Mouse (Mus musculus): ENCODE results near the gene Ttn.

Ttn gene

DNA sequence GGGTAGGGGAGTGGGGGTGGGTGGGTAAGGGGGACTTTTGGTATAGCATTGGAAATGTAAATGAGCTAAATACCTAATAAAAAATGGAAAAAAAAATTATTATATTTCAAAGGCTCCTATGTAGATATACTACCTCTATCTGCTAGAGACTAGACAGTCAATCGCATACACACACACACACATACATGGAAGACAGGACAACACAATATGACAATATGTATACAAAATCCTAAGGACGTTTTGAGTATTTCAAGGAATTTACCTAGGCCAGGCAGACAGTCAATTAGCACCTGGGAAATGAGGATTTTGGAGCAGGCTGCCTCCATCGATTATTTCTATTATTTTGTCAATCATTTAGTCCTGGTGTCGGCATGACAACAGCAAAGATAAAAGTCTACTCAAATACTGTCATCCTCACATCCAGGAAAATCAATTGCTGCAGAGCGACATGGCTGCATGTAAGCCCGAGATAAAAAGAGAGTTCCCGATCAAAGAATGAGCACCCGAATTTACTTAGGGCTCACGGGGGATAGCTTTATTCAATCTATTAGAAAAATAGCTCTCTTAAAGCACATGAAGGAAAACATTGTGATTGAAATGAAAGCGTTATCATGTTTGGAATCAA, 20.8 kb downstream of the Ttn start:
- DNase-seq: no peak

DNA sequence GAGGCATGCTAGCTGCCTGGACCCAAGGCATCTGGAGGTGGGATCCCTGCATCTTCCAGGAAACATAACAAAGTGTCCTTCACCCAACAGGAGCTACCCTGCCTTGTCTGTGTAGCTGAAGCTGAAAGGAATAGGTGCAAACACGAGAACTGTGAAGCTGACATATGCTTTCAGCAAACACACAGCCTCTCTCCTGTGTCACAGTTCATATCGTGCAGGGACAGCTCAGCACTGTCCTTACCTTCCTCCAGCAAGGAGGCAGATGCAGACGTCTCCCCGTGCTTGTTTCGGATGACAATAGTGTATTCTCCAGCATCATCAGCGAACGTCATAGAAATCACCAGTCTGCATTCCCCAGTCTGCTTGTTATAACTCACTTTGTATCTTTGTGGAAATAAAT, 32.6 kb downstream of the Ttn start:
- DNase-seq: no peak

DNA sequence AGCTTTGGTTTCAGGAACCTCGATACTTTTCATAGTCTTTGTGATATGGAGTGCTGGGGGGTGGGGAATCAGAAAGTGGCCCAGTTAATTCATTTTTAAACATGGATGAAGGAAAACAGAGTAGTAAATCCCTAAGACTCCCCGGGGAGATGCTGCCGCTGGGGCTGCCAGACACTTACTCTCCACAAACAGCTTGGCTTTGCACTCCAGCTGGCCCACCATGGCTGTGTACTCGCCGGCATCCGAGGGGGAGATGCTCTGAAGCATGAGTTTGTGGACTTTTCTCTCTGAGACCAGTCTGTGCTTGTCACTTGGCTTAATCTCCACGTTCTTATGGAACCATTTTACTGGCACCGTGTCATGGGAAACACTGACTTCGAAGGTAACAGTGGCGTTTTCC, 43.8 kb downstream of the Ttn start:
- no peak for DNase-seq

DNA sequence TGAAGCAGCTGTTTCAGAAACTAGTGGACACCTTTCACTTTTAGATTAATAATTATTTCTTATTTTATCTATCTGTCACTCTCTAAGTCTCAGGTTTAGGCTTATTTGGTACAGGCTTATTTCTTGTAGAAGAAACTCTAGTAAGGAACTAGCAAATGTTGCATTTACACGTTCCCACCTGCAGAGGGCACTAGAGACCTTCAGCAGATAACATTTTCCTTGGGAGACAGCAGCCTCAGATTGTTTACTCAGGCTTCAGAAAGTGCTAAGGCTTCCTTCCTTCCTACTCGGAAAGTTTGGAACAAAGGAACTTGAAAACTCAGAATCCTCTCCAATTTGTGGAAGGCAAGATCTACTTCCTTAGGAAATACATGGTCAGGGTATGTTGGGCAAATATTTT, 52.6 kb downstream of the Ttn start:
- peak; percentile 80 for DNase-seq

DNA sequence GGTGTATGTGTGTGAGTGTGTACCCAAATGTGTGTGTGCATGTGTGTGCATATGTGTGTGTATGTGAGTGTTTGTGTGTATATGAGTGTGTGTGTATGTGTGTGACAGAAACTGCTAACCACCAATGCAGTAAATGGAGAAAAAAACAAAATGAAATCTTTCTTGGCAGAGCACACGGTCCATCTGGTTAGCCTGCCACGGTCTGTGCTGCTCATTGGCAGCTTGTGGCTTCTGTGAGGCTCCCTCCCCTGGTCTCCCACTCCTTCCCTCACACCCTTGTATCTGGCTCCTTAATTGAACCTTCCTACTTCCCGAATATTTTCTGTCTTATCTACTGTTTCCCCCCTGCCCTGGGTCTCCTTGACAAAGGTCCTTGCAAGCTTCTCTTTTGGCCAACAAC, 53.5 kb downstream of the Ttn start:
- no peak for DNase-seq

DNA sequence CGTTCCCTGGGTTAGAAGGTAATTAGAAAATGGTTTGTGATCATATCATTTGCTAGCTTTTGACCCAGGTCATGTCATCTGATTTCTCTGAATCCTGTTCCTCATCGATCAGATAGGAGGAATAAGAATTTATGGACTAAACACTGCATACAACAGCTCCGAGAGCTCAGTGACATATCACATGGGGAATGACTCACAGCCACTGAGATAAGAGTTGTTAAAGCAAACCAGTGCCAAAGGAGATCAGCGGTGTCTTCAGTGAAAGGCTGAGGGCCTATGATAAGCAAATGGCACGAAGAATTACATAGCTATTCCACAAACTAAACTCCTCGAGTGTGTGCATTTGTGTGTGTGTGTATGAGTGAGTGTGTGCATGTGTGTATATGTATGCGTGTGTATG, 54.0 kb downstream of the Ttn start:
- DNase-seq: no peak

DNA sequence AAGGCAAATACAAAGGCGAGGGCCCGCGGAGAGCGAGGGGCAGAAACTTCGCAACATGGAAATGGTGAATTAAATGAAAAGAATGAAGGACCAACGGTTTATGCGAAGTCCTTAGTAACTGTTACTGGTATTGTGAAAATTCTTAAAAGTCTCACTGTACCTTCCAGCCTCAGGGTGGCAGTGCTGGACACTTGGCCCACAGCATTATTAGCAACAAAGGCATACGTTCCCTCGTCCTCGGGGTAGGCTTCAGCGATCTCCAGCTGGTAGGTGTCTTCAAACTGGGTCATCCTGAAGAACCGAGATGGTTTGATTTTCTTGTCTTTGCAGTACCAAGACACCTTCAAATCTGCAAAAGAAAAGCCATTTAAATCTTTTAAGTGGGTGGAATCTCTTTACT, 55.4 kb downstream of the Ttn start:
- DNase-seq: peak; percentile 7

DNA sequence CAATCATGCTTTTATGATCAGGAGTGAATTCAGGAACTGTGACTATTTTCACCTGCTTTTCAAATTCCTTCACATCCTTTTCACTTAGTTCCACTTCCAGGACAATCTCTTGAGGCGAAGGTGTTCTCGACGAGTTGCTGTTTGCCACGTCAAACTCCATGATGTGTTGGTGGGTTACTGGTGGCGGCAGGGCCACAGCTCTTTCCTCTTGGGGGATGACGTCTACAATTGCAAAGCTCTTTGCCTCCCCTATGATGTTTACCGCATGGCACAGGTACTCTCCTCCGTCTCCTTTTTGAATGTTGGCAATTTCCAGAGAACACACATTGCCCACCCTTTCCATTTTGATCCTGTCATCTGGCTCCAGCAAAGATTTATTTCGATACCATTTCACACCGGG, 67.4 kb downstream of the Ttn start:
- no peak for DNase-seq

DNA sequence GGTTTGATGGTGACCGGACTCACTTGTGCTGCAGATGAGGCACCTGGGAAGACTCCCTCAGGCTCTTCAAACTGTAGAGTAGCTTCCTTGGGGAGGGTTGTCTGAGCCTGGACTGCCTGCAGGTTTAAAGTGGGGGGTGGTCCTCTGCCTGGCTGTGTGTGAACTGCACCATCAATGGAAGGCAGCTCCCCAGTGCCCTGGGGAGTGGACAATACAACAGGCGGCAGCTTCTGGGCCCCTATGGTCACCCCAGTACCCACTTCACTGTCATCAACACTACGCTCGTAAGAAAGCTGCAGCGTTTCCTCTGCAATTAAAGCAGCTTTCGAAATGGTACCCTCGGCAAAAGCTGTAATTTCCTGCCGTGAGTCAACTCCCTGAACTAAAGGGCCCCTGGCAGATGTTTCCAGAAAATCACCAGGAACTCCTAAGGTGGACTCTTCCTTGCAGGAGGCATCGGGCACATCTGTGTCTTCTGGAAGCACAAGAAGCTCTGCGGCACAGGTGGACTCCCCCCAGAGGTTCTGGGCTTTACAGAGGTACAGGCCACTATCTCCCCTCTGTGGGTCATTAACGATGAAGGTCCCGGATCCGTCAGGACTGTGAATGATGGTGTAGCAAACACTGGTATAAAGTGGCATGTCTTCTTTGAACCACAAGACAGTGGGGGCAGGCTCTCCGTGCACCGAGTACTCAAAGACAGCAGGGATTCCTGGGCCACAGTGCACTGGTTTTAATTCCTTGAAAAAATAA, 73.5 kb downstream of the Ttn start:
- no peak for DNase-seq

DNA sequence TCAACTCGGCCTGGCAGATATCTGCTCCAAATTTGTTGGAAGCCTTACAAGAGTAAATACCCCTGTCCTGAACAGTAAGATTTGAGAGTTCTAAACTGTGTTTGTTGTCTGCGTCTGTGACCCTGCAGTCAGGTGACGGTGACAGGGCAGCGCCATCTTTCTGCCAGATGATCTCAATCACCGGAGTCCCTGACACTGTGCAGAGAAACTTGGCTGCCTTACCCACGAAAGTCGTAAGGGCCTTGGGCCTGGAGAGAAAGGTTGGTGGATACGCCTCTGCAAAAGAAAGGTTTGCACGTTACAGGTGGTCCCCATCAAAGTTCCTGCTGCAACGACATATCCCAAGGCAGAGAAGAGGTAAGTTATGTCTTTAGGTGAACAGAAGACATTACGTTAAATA, 79.0 kb downstream of the Ttn start:
- no peak for DNase-seq

DNA sequence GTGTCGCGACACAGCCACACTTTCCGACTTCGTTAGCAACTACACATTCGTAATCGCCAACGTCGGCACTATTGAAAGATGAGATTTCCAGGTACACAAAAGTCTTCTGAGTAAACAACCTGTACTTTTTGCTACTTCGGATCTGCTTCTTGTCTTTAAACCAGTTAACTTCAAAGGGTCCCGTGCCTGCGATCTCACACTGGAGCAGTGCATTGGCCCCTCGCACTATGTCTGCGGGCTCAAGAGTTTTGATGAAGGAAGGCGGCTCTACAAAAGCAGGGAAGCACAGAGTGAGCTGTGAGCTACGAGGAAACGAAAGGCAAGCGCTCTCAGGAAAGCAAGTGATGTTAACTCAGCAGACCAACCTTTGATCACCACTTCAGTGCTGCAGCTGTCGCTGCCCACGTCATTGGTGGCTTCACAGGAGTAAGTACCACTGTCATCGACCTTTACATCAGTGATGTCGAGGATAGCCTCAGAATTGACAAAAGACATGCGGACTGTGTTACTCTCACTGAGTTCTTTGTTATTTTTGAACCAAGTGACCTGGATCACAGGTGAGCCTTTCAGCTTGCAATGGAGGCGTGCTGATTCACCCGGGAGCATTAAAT, 80.8 kb downstream of the Ttn start:
- no peak for DNase-seq

DNA sequence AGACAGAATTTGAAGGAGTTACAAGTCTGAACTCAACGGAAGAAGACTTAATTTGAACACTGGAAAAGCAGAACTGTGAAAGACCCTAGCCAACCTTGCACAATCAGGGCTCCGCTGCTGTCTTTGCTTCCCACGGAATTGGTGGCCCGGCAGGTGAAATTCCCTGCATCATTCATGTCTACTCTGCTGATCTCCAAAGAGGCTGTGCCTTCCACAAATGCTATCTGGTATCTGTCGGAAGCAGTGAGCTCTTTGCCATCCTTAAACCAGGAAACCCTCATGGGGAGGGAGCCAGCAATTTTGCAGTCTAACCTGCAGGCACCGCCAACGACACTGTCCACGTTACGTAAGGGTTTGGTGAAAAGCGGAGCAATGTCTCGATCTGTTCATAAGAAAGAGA, 82.5 kb downstream of the Ttn start:
- DNase-seq: no peak

DNA sequence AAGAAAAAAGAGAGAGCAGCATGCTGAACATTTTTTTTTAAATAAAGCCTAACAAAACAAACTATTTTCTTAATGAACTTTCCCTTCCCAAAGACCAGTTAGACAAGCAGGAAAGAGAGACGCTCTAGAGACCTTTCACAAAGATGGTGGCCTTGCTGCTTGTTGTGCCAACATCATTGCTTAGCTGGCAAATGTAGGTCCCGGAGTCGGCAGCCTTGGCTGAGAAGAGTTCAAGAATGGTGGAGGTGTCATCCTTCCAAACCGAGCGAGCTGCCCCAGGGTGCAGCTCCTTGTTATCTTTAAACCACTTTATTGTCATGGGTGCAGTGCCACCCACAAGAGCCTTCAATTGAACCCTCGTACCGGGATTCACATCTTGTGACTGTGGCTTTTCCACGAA, 85.4 kb downstream of the Ttn start:
- no peak for DNase-seq

DNA sequence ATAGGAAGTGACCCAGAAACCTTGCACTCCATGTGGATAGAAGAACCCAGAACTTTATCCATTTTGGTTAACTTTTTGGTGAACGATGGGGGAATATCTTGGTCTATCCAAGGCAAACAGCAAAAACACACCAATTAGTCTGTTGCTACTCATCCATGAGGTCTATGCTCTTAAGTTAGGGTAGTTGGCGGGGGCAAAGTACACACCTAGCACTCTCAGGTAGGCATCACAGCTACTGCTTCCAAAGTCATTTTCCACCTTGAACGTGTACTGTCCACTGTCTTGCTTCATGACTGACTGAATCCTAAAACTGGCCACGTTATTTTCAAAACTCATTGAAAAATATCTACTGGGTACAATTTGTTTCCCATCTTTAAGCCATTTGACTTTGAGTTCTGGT, 87.0 kb downstream of the Ttn start:
- DNase-seq: no peak

DNA sequence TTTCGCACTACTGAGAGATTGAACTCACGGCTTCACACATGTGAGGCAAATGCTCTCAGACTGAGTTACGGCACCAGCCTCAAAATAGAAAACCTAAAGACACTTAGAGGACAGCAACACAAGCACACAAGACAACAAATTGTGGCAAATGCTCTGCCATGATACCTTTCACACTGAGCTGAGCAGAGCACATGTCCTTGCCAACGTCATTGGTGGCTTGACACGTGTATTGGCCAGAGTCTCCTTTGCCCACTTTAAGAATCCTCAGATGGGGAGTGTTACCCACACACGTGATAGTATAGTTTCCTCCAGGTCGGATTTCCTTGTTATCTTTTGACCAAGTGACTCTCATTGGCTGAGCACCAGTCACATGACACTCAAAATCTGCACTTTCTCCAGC, 93.6 kb downstream of the Ttn start:
- no peak for DNase-seq

DNA sequence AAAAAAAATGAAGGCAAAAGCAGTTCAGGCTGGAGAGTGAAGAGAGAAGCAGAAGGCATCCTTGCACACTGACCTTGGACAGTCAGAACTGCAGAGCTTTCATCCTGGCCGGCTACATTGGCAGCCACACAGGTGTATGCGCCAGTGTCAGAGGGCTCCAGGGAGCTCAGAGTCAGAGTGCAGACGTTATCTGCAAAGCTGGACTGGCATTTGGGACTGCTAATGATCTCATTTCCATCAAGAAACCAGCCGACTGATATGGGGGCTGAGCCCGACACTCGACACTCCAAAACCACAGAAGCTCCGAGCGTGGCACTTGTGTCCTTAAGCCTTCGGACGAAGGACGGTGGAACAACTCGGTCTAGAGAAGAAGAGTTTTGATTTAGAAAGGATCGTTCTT, 96.5 kb downstream of the Ttn start:
- no peak for DNase-seq

DNA sequence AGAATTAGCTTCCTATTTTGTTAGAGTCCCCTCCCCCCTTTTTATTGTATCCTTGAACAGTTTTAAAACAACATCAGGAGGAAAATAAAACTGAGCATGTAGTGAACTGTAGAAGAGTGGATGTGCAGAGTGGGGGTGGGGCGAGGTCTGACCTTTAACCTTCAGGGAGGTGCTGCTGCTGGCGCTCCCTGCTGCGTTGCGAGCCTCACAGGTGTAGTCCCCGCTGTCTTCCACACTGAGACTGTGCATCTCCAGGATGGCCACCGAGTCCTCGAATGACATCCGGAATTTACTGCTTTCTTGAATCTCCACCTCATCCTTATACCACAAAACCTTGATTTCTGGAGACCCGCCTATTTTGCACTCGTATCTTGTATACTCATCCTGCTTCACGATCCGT, 100.9 kb downstream of the Ttn start:
- DNase-seq: no peak

DNA sequence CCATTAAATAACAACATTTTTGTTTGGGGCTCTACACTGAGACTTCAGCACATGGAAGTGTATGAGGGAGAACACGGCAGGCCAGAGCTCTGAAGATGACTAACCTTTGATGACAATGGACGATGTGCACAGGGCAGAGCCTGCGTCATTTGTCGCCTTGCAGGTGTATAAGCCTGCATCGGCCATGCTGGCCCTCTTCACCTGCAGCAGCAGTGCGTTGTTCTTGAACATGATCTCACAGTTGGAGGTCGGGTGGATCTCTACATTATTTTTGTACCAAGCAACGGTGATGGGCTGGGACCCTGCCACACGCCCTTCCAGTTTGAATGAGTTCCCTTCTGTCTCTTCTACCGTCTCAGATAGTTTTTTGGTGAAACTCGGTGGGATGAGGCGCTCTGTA, 106.8 kb downstream of the Ttn start:
- DNase-seq: no peak

DNA sequence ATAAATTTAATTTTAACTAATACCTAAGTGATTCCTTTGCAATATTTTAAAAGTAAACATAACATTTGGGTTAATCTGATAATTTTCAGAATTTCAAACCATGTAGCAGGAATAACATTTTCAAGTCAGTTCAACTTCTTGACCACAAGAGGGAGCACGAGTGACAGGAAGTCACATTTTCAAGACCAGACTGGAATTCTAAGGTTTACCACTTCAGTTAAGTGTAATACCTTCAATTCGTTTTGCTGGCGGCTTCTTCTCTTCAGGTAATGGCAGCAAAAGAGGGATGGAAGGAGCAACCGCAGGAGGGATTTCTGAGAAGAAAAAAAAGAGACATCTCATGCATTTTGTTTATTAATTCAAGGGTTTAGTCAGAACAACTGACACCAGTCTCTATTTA, 115.4 kb downstream of the Ttn start:
- peak; percentile 65 for DNase-seq

DNA sequence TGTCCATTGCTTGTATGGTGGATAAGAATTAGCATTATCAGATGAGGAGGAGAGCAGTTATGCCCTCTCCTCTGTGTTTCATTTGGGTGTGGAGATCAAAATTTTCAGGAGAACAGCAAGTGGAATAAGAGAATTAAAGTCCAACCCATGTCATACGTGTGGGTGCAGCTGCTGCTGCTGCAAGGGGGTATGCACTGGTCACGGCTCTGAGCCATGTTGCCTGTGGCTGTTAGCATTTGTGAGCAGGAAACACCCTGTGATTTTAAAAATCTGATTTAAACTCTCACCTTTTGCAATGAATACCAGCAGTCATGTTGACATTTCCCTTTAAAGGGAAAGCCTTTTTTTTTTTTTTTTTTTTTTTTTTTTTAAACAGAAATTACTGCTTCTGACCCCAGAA, 116.8 kb downstream of the Ttn start:
- DNase-seq: no peak

DNA sequence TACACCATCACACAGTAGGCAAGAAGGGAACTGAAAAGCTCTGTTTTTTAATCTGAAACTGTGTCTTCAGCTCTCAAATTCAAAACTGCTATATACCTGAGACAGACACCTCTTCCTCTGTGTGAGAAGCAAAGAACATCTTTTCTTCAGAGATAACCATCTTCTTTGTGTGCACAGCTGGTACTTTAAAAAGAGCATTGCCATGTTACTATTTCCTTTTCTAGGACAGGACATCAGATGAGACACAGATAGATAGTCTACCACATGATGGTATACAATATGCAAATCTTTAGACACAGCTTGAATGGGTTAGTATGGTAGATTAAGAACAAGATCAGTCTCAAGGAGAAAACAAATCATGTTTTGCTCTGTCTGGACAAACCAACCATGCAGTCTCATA, 121.0 kb downstream of the Ttn start:
- no peak for DNase-seq

DNA sequence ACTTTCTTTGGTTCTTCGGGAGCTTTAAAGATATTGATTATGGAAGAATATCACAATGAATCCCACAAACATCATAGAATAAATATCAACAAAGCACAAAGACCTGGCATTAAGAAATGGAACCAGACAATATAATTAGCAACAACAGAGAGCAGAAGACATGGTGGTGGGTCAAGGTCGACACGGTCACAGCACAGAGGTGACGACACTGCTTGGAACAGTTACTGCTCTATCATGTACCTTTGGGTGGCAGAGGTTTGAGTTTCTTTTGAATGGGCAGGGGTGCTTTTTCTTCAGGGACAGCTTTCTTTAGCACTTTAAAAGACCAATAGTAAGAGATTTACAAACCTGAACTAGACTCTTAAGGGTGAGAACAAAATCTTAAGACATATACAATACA, 132.3 kb downstream of the Ttn start:
- no peak for DNase-seq

DNA sequence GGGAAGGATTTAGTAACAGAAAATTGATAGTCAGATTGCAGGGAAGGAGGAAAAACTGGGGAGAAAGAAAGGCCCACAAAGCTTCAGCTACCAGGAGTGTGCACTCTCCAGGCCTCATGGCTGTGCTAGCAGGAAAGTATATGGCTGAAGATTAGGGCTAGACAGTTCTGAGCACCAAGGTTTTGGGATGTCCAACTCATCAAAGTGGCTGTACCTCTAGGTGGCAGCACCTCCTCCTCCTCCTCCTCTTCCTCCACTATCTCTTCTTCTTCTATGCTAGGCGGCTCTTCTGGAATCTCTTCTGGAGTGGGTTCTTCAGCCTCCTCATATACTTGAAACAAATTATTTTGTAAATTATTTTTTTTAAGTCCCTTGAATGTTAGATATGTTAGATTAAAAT, 139.2 kb downstream of the Ttn start:
- DNase-seq: peak; percentile 6

DNA sequence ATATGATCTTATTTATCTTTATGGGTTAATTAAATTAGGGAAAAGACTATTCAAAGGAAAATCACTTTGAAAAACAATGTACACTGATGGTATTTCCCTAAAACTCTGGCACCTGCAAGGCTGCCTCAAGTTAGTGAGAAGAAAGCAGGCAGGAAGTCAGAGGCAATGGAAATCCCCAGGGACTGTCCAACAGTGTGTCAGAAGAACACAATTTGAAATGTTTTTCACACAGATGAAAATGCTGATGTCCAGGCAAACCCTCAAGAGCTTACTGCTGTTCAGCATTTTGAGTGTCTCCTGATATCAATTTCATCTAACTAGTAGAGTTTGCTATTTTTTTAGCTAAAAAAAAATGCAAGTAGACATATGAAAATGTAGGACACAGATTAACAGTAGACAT, 161.9 kb downstream of the Ttn start:
- DNase-seq: no peak

DNA sequence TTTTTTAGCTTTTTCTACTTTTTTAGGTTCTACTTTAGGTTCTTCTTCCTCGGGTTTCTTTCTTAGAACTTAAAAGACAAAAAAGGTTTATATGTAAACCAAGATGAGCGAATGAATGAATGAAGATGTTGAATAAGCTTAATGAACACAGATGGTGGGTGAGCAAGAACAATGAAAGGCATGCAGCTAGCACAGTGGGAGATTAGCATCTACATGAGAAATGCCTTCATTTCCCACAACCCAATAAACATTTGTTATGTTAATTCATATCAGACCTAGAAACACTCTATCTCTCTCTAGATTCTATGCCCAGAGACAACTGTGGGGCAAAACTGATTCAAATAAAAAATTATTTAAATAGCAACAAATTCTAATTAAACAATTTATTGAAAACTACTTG, 164.6 kb downstream of the Ttn start:
- DNase-seq: no peak
